Mouse (Mus musculus) E14TG2a.4 (cell line): Measurements from ENCODE around the gene Izumo1r.

ENCODE experiments used
- CTCF ChIP-seq: conservative IDR thresholded peaks from 2 replicates; pipeline ENCODE4 v1.5.1; 2014; ENCODE audit warnings: low read length
- POU5F1 ChIP-seq: IDR thresholded peaks from 2 replicates; pipeline ENCODE4 v1.6.1; 2014; ENCODE audit warnings: low read length, borderline replicate concordance

GRCm38 (mm10) chr9:14901757-14902156 is 2.0 kb downstream of the Izumo1r start:
- TF ChIP-seq CTCF = no peak
- TF ChIP-seq POU5F1 = no peak
